21 mouse cellular contexts compared by ENCODE assay signal in genomic region chr7:78623686-78624085, GRCm38 (mm10).
DNase-seq lines count a peak whose midpoint lies in the region; ATAC-seq and TF ChIP-seq lines count a peak whose summit lies in the region.
"Had no signal": no experiment of that assay in that cellular context is flagged by ENCODE, and none has a peak within 500 bp of the region (broad histone marks: within the 10 kb centered on the region; RNA-seq: fewer than 3 reads in every experiment).

No protein-coding gene starts in this region.

- DNase-seq in heart, postnatal 10 days: peak; percentile 28 to 30
- DNase-seq in lung, postnatal 10 days: peak; percentile 36
- DNase-seq in lung, postnatal 0 days (ENCODE audit: low spot score): no peak
- DNase-seq in NIH3T3 (ENCODE audit: low read depth): peak; percentile 27
- DNase-seq in gastrocnemius, postnatal 10 days: peak; percentile 11
- DNase-seq in embryo, embryonic 10 days (ENCODE audit: low spot score): no peak
- no peak for DNase-seq in hindbrain, postnatal 0 days (ENCODE audit: low spot score)
- DNase-seq: cerebellum, adult 9-11 months; embryo, embryonic 11 days; heart, adult 11 months; layer of hippocampus, postnatal 36 days; liver, postnatal 0 days; thymus, adult 2 months had no signal

- H3K9me3 ChIP-seq in heart, embryonic 11.5 days (replicated peaks; ENCODE audit: control insufficient read depth, low read length): no peaks in the 10 kb centered on the region
- H3K9me3 ChIP-seq in lung, postnatal 0 days (ENCODE audit: low read length): no peaks in the 10 kb centered on the region
- H3K9me3 ChIP-seq in hindbrain, postnatal 0 days (ENCODE audit: low read length): no peaks in the 10 kb centered on the region
- H3K9me3 ChIP-seq: embryonic facial prominence, embryonic 15.5 days; forebrain, embryonic 10.5 days; heart, embryonic 15.5 days; limb, embryonic 15.5 days; midbrain, embryonic 13.5 days had no signal

- intact Hi-C loops in heart, postnatal 10 days (cut with DNase I): no loop called here

- H3K27me3 ChIP-seq in heart, embryonic 11.5 days (ENCODE audit: control insufficient read depth, insufficient read depth, low read length): peaks cover 4% of the 10 kb centered on the region
- H3K27me3 ChIP-seq in lung, postnatal 0 days (replicated peaks; ENCODE audit: insufficient read depth, low read length): no peaks in the 10 kb centered on the region
- H3K27me3 ChIP-seq in hindbrain, postnatal 0 days (ENCODE audit: insufficient read depth, low read length): no peaks in the 10 kb centered on the region
- H3K27me3 ChIP-seq: embryonic facial prominence, embryonic 15.5 days; heart, embryonic 15.5 days; limb, embryonic 15.5 days; midbrain, embryonic 13.5 days had no signal

- no peak overlapping the region for H3K27ac ChIP-seq in heart, embryonic 11.5 days (ENCODE audit: low read depth, low read length)
- no peak overlapping the region for H3K27ac ChIP-seq in lung, postnatal 0 days (ENCODE audit: low read length)
- no peak overlapping the region for H3K27ac ChIP-seq in hindbrain, postnatal 0 days
- H3K27ac ChIP-seq: embryonic facial prominence, embryonic 15.5 days; forebrain, embryonic 10.5 days; heart, embryonic 15.5 days; hindbrain, embryonic 14.5 days; limb, embryonic 15.5 days; midbrain, embryonic 13.5 days had no signal

- H3K4me2 ChIP-seq in heart, embryonic 11.5 days: no peak overlapping the region
- H3K4me2 ChIP-seq in lung, postnatal 0 days (replicated peaks; ENCODE audit: low read depth, low read length): no peak overlapping the region
- H3K4me2 ChIP-seq in hindbrain, postnatal 0 days (ENCODE audit: low read depth, low read length): no peak overlapping the region
- H3K4me2 ChIP-seq: embryonic facial prominence, embryonic 15.5 days; heart, embryonic 15.5 days; hindbrain, embryonic 14.5 days; limb, embryonic 15.5 days; midbrain, embryonic 13.5 days had no signal

- ATAC-seq in heart, embryonic 11.5 days (replicated peaks; ENCODE audit: insufficient number of reproducible peaks, low FRiP score, low TSS enrichment): no peak
- ATAC-seq in lung, postnatal 0 days: no peak
- no peak for ATAC-seq in hindbrain, postnatal 0 days
- ATAC-seq: intestine, embryonic 16.5 days; liver, postnatal 0 days; midbrain, embryonic 13.5 days had no signal

- no peak overlapping the region for H3K4me3 ChIP-seq in heart, embryonic 11.5 days (ENCODE audit: low read depth, low read length)
- H3K4me3 ChIP-seq in lung, postnatal 0 days (ENCODE audit: low read depth, low read length): no peak overlapping the region
- no peak overlapping the region for H3K4me3 ChIP-seq in hindbrain, postnatal 0 days (ENCODE audit: low read length)
- H3K4me3 ChIP-seq: embryonic facial prominence, embryonic 15.5 days; forebrain, embryonic 10.5 days; heart, embryonic 15.5 days; limb, embryonic 15.5 days; midbrain, embryonic 13.5 days had no signal

- no peak for TF ChIP-seq CTCF in lung, postnatal 0 days (IDR thresholded peaks at IDR 0.05)
- no peak for TF ChIP-seq CTCF in hindbrain, postnatal 0 days (IDR thresholded peaks at IDR 0.05; ENCODE audit: low read depth)

- no peak overlapping the region for H3K9ac ChIP-seq in heart, embryonic 11.5 days (ENCODE audit: low read depth, low read length)
- H3K9ac ChIP-seq in lung, postnatal 0 days (replicated peaks; ENCODE audit: low read depth): no peak overlapping the region
- no peak overlapping the region for H3K9ac ChIP-seq in hindbrain, postnatal 0 days (replicated peaks; ENCODE audit: low read length)
- H3K9ac ChIP-seq: embryonic facial prominence, embryonic 15.5 days; heart, embryonic 15.5 days; hindbrain, embryonic 14.5 days; limb, embryonic 15.5 days; liver, postnatal 0 days; midbrain, embryonic 13.5 days had no signal

- no peaks in the 10 kb centered on the region for H3K36me3 ChIP-seq in heart, embryonic 11.5 days (ENCODE audit: control insufficient read depth, insufficient read depth, low read length)
- no peaks in the 10 kb centered on the region for H3K36me3 ChIP-seq in lung, postnatal 0 days (ENCODE audit: insufficient read depth, low read length)
- no peaks in the 10 kb centered on the region for H3K36me3 ChIP-seq in hindbrain, postnatal 0 days (ENCODE audit: insufficient read depth, low read length)
- H3K36me3 ChIP-seq: embryonic facial prominence, embryonic 15.5 days; forebrain, embryonic 10.5 days; heart, embryonic 15.5 days; limb, embryonic 15.5 days; midbrain, embryonic 13.5 days had no signal

- 58% methylated on average over 4 of the region's 4 CpGs for WGBS in heart, embryonic 11.5 days (ENCODE audit: insufficient replicate concordance)
- WGBS in lung, postnatal 0 days: 61% methylated on average over 4 of the region's 4 CpGs
- 64% methylated on average over 4 of the region's 4 CpGs for WGBS in hindbrain, postnatal 0 days

- H3K4me1 ChIP-seq in heart, embryonic 11.5 days (ENCODE audit: control insufficient read depth, insufficient read depth, low read length): no peaks in the 10 kb centered on the region
- H3K4me1 ChIP-seq in lung, postnatal 0 days (ENCODE audit: insufficient read depth, low read depth, low read length): no peaks in the 10 kb centered on the region
- peaks cover 15% of the 10 kb centered on the region for H3K4me1 ChIP-seq in hindbrain, postnatal 0 days (ENCODE audit: insufficient read depth, low read length)
- H3K4me1 ChIP-seq: heart, embryonic 15.5 days; limb, embryonic 15.5 days had no signal

- no peak for TF ChIP-seq EP300 in lung, postnatal 0 days (IDR thresholded peaks at IDR 0.05)

Comparison
In these comparisons a context has a peak if more than half of its experiments do, and no peak if none do; other contexts are left out.
1. DNase-seq: peak in heart, postnatal 10 days (2 of 2), lung, postnatal 10 days (single experiment), NIH3T3 (single experiment) and gastrocnemius, postnatal 10 days (single experiment); none in lung, postnatal 0 days (single experiment), embryo, embryonic 10 days (single experiment) and hindbrain, postnatal 0 days (single experiment).